Comparison of ENCODE assay signal across 32 mouse cellular contexts in the genomic region with DNA sequence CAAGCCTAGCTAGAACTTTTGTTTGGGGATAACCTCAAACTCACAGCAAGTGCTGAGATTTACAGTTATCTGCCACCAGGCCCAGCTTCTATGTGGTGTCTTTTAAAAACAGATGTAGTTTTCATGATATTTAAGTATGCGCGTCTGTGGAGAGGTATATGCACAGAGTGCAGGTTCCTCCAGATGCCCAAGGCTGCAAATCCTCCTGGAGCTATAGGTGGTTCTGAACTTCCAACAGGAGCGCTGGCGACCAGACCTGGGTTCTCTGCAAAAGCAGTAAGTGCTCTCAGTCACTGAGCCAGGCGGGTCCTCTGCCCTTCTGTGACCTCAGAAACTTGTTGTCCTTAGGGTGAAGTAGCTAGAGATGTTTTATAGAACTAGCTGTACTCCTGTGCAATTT. TPM values are rescaled to one million over a fixed set of nuclear protein-coding genes. Genes with fewer than 3 reads are reported as not detected.
"Had no signal": no experiment of that assay in that cellular context is flagged by ENCODE, and none has a peak within 500 bp of the region (broad histone marks: within the 10 kb centered on the region; RNA-seq: fewer than 3 reads in every experiment).

No protein-coding gene starts in this region.

- H3K9ac ChIP-seq: limb, embryonic 12.5 days; limb, embryonic 13.5 days; limb, embryonic 15.5 days; liver, embryonic 12.5 days; liver, embryonic 13.5 days; liver, embryonic 14.5 days; liver, embryonic 15.5 days; liver, postnatal 0 days; lung, embryonic 14.5 days; lung, embryonic 15.5 days; midbrain, embryonic 12.5 days; midbrain, embryonic 13.5 days; midbrain, embryonic 15.5 days; neural tube, embryonic 12.5 days; neural tube, embryonic 13.5 days had no signal

- ATAC-seq: liver, embryonic 12.5 days; liver, postnatal 0 days; midbrain, embryonic 13.5 days; midbrain, embryonic 15.5 days had no signal

- H3K4me1 ChIP-seq: limb, embryonic 10.5 days; limb, embryonic 12.5 days; limb, embryonic 13.5 days; limb, embryonic 15.5 days; liver, embryonic 12.5 days; liver, embryonic 13.5 days; liver, embryonic 15.5 days; midbrain, embryonic 12.5 days; midbrain, embryonic 13.5 days; midbrain, embryonic 15.5 days; neural tube, embryonic 12.5 days; neural tube, embryonic 13.5 days had no signal

- H3K27me3 ChIP-seq: limb, embryonic 12.5 days; limb, embryonic 13.5 days; limb, embryonic 15.5 days; liver, embryonic 12.5 days; liver, embryonic 13.5 days; liver, embryonic 15.5 days; lung, embryonic 15.5 days; megakaryocyte, embryonic 14.5 days; midbrain, embryonic 12.5 days; midbrain, embryonic 13.5 days; midbrain, embryonic 15.5 days; neural tube, embryonic 12.5 days; neural tube, embryonic 13.5 days had no signal

- H3K36me3 ChIP-seq: limb, embryonic 10.5 days; limb, embryonic 12.5 days; limb, embryonic 13.5 days; limb, embryonic 15.5 days; liver, embryonic 12.5 days; liver, embryonic 13.5 days; liver, embryonic 15.5 days; lung, embryonic 15.5 days; midbrain, embryonic 12.5 days; midbrain, embryonic 13.5 days; midbrain, embryonic 15.5 days; neural tube, embryonic 12.5 days; neural tube, embryonic 13.5 days had no signal

- H3K4me2 ChIP-seq: limb, embryonic 12.5 days; limb, embryonic 13.5 days; limb, embryonic 15.5 days; liver, embryonic 11.5 days; liver, embryonic 12.5 days; liver, embryonic 13.5 days; liver, embryonic 15.5 days; lung, embryonic 14.5 days; lung, embryonic 15.5 days; midbrain, embryonic 11.5 days; midbrain, embryonic 12.5 days; midbrain, embryonic 13.5 days; midbrain, embryonic 15.5 days; neural tube, embryonic 12.5 days; neural tube, embryonic 13.5 days had no signal

- H3K9me3 ChIP-seq: limb, embryonic 10.5 days; limb, embryonic 12.5 days; limb, embryonic 13.5 days; limb, embryonic 15.5 days; liver, embryonic 12.5 days; liver, embryonic 15.5 days; lung, embryonic 15.5 days; midbrain, embryonic 12.5 days; midbrain, embryonic 13.5 days; midbrain, embryonic 15.5 days; neural tube, embryonic 12.5 days; neural tube, embryonic 13.5 days had no signal

- H3K27ac ChIP-seq: left cerebral cortex, adult 2 months; limb, embryonic 10.5 days; limb, embryonic 12.5 days; limb, embryonic 13.5 days; limb, embryonic 15.5 days; liver, embryonic 12.5 days; liver, embryonic 13.5 days; liver, embryonic 14.5 days; liver, embryonic 15.5 days; lung, embryonic 15.5 days; macrophage; midbrain, embryonic 12.5 days; midbrain, embryonic 13.5 days; midbrain, embryonic 15.5 days; neural tube, embryonic 12.5 days; neural tube, embryonic 13.5 days had no signal

- DNase-seq: left cerebral cortex, postnatal 4 days; liver; liver, embryonic 13.5 days; liver, postnatal 0 days; lung, adult 18-20 months; lung, adult 2 months; lung, embryonic 14.5 days; lung, postnatal 14 days; lung, postnatal 36 days; lung, postnatal 4 days; midbrain, embryonic 14.5 days had no signal

- H3K4me3 ChIP-seq: left cerebral cortex, adult 2 months; limb, embryonic 10.5 days; limb, embryonic 12.5 days; limb, embryonic 13.5 days; limb, embryonic 15.5 days; liver, embryonic 12.5 days; liver, embryonic 13.5 days; liver, embryonic 15.5 days; lung, embryonic 15.5 days; megakaryocyte, embryonic 14.5 days; midbrain, embryonic 12.5 days; midbrain, embryonic 13.5 days; midbrain, embryonic 15.5 days; myocyte; neural tube, embryonic 12.5 days; neural tube, embryonic 13.5 days had no signal

RNA-seq across cellular contexts. Expression of a gene that starts 18.4 kb away (rescaled TPM):
- total RNA-seq: megakaryocyte-erythroid progenitor cell, adult 5-6 weeks; monocyte, adult 5-6 weeks had no signal
- polyA plus RNA-seq: macrophage had no signal
